Mouse (Mus musculus): ENCODE results near the gene Cwc25.
A peak's percentile ranks its signal among the peaks of the same experiment; 100 is the strongest.
"Not testable (repeated sequence)": the region's sequence is repeated elsewhere in the genome, so short reads cannot be mapped to it uniquely, and the experiment has no call there.

Gene Cwc25

GRCm38 (mm10) chr11:97800691-97801408, 34.5 kb upstream of the Cwc25 start:
- peak; percentile 89 for DNase-seq

- peak; percentile 83 for DNase-seq
Observed at GRCm38 (mm10) chr11:97799994-97800690, 33.8 kb upstream of the Cwc25 start.

DNA sequence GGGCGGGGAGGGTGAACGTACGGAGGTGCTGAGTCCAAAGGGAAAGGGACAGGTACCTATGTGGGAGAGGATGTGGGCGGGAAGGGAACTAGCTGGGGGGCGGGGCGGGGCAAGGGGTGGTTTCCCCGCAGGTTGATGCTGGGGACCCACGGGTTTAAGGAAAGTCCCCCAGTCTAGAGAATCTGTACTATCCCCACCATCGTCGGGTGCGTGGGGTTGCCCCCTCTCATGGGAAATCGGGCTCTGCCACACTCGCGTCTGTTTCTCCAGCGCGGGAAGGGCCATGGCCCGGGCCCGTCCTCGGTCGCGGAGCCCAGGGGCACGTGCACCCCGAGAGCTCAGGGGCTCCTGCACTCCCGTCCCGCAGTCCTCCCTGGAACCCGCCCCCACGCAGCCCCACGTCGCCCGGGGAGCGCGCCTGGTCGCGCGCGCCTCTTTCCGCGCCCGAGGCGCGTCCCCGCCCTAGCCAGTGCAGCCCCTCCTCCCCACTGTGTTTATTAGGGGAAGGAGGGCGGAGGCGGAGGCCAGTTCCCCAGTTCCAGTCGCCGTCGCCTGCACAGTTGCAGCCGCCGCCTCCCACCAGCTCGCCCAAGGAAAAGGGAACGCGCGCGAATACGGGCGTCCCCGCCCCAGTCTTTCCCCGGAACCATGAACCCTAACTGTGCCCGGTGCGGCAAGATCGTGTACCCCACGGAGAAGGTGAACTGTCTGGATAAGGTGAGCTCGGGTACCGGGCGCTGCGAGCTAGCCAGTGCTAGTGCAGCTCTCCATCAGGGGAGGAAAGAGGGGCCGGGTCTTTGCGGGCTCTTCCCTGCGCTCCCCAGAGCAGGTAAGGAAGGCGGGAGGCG, 33.0 kb upstream of the Cwc25 start:
- DNase-seq, result peak; percentile 87

- peak; percentile 85 for DNase-seq
Observed at GRCm38 (mm10) chr11:97798782-97799145, 32.4 kb upstream of the Cwc25 start, which contains the start of gene Lasp1. Gene Lasp1 (plus strand): TSS chr11:97799000.

DNA sequence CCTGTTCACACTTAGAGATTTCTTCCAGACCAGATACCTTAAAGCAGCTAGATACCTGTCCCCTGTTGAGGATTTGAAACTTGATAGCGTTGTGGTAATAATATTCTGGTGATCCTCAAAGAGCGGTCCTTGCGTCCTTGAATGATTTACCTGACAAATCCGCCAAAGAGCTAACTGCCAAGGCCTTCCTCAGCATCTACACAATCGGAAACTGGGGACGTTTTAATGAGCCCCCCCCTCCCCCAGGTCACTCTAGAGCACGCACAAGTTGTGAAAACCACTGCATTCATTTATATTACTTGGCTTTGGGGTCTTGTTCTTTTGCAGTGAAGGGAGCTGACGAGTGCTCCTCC, 31.7 kb upstream of the Cwc25 start:
- DNase-seq, result no peak

DNA sequence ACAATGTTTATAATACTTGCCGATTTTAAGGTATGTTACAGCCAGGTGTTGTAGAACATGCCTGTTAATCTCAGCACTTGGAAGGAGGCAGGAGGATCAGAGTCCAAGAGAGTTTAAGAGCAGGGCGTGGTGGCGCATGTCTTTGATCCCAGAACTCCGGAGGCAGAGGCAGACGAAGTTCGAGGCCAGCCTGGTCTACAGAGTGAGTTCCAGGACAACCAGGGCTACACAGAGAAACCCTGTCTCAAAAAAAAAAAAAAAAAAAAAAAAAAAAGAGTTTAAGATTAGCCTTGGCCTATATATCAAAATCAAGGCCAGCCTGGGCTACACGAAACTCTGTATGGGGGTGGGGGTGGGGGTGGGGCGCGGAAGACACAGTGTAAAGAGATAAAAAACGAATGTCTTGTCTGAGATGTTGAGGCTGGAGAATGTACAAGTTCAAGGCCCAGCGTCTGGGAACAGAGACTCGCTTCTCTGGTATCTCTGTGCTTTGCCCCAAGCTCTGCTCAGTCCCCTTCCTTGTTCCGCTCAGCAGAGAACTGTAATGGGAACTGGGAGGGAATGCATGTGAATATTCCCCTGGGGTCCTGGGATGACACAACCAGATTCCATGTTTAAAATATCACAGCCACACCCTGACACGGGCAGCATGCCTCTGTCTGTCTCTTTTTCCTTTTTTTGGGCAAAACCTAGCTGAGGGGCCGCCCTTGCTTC, 31.2 kb upstream of the Cwc25 start:
- DNase-seq, result no peak

GRCm38 (mm10) chr11:97796910-97797309, 30.6 kb upstream of the Cwc25 start:
- no peak for DNase-seq

- DNase-seq, result no peak
Observed at GRCm38 (mm10) chr11:97793165-97793564, 26.8 kb upstream of the Cwc25 start.

- not testable (repeated sequence) for DNase-seq
Observed at GRCm38 (mm10) chr11:97790778-97791438, 24.6 kb upstream of the Cwc25 start.

- no peak for DNase-seq
Observed at GRCm38 (mm10) chr11:97789727-97790126, 23.4 kb upstream of the Cwc25 start.

GRCm38 (mm10) chr11:97787961-97788360, 21.6 kb upstream of the Cwc25 start:
- no peak for DNase-seq

GRCm38 (mm10) chr11:97782564-97782895, 16.2 kb upstream of the Cwc25 start:
- DNase-seq, result no peak

GRCm38 (mm10) chr11:97781832-97782563, 15.6 kb upstream of the Cwc25 start, which contains the start of gene Rpl23:
Gene Rpl23 (minus strand): TSS chr11:97782437.
- DNase-seq, result peak; percentile 97

- no peak for DNase-seq
Observed at GRCm38 (mm10) chr11:97781478-97781831, 15.1 kb upstream of the Cwc25 start.

GRCm38 (mm10) chr11:97779968-97780701, 13.8 kb upstream of the Cwc25 start:
- DNase-seq, result no peak

- DNase-seq, result no peak
Observed at GRCm38 (mm10) chr11:97778918-97779317, 12.6 kb upstream of the Cwc25 start.

DNA sequence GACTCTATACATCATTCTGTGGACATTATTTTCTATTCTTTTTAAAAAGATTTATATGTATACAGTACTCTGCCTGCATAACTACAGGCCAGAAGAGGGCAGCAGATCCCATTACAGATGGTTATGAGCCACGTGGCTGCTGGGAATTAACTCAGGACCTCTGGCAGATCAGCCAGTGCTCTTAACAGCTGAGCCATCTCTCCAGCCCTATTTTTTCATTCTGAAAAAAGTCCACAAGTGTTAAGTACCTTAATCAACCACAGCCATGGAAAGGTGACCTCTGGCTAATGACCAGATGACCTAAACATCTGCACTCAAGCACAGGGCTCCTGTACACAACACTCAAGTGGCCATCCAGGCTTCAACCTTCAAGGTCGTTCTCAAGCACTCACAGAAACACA, 10.8 kb upstream of the Cwc25 start:
- no peak for DNase-seq

GRCm38 (mm10) chr11:97776497-97777128, 10.3 kb upstream of the Cwc25 start:
- no peak for DNase-seq

DNA sequence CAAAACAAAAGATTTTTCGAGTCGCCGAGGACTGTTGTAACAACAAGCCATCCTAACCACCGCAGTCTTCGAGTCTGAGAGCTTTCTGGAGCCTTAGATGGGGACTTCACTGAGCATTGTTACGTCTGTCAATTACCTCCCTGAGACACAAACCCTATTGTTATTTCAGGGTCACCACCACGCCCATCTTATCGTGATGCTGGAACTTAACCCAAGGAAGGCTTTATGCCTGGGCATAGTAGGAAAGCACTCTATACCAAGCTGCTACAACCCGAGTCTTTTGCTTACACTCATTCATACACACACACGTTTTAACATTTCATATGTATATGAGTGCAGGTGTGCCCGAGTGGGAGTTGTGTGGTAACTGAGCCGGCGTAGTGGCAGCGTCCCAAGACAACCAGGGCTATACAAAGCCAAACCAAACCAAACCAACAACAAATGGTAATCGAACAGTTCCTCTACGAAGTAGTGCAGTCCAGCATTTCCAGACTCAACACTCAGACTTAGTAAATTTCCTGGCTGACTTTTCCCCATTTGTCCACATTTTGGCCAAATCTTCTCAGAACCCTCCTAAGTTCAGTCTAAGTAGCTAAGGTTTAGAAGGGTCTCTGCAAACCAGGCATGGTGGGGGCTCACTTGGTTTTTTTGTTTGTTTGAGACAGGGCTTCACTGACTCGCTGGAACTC, 9.6 kb upstream of the Cwc25 start, which contains the start of gene 1700001P01Rik:
TSS of gene 1700001P01Rik (minus strand) at position 111 of the 689 bp plus-strand sequence.
- DNase-seq, result no peak

DNA sequence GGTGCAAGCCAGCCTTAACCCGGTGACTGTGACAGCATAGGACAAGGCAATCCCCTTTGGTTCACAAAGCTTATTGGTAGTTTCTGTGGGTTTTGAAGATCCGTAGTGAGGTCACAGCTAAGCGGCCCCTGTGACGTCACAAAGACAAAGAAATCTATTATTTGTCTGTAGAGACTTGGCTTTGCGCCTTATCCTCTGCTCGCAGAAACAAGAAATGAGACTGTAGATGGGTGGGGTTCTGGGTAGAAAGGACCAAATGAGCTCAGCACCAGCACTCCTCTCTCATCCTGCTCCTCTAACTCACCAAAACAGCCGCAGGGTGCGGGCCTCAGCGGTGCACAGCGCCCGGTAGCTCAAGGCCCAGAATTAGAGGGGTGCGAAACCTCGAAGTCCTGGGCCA, 8.8 kb upstream of the Cwc25 start:
- no peak for DNase-seq
